Mouse (Mus musculus): ENCODE measurements around the gene Get4. TPM values are rescaled to one million over a fixed set of nuclear protein-coding genes. Genes with fewer than 3 reads are reported as not detected.

Gene Get4
- polyA plus RNA-seq, 1 experiment from 2014 or later = 144 TPM

DNA sequence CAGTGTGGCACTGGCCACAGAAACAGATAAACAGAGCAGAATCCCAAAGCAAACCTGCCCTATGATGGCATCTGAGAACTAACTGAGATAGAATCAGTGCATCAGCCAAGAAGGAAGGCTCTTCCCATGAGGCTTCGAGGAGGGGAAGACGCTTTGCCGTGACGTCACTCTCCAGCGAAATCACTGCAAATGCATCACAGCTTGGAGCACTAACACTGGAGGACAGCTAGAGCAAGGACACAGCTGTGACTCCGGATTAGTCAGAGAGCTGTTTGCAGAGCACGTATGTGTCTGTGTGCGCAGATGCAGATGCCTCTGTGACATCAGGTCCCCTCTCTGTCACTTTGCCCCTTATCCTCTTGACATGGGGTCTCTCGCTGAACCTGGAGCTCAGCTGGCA, 59.7 kb downstream of the Get4 start:
- no peaks in the 10 kb centered on the region for H3K9me3 ChIP-seq
- no peak for ATAC-seq (ENCODE audit: insufficient read depth, low FRiP score, low read depth)
- H3K4me2 ChIP-seq = no peak overlapping the region
- WGBS = 84% methylated on average over 9 of the region's 9 CpGs
- H3K36me3 ChIP-seq = no peaks in the 10 kb centered on the region
- no peaks in the 10 kb centered on the region for H3K4me1 ChIP-seq
- no peak overlapping the region for H3K4me3 ChIP-seq (replicated peaks)
- H3K27me3 ChIP-seq (replicated peaks) = no peaks in the 10 kb centered on the region
- no peak overlapping the region for H3K27ac ChIP-seq
- H3K9ac ChIP-seq = no peak overlapping the region

- no peaks in the 10 kb centered on the region for H3K27me3 ChIP-seq (replicated peaks)
- no peak overlapping the region for H3K4me2 ChIP-seq
- 72% methylated on average over 9 of the region's 9 CpGs for WGBS
- H3K27ac ChIP-seq = no peak overlapping the region
- H3K4me1 ChIP-seq = peaks cover 9% of the 10 kb centered on the region; the same call in 1 of the 2 replicates
- no peak overlapping the region for H3K9ac ChIP-seq
- no peaks in the 10 kb centered on the region for H3K36me3 ChIP-seq
- no peak for ATAC-seq (ENCODE audit: insufficient read depth, low FRiP score, low read depth)
- no peak overlapping the region for H3K4me3 ChIP-seq (replicated peaks)
- H3K9me3 ChIP-seq = no peaks in the 10 kb centered on the region
Measured at GRCm38 (mm10) chr5:139313536-139313935, 61.4 kb downstream of the Get4 start.

- Histone ChIP-seq H3K9me3 (no peaks in the 10 kb centered on the region), H3K4me3 (replicated peaks) (no peak overlapping the region), H3K4me2 (no peak overlapping the region), H3K27ac (no peak overlapping the region), H3K36me3 (no peaks in the 10 kb centered on the region), H3K4me1 (peaks cover 9% of the 10 kb centered on the region; the same call in 1 of the 2 replicates), H3K9ac (no peak overlapping the region), H3K27me3 (replicated peaks) (no peaks in the 10 kb centered on the region)
- no peak for ATAC-seq (ENCODE audit: insufficient read depth, low FRiP score, low read depth)
- 75% methylated on average over 12 of the region's 12 CpGs for WGBS
Measured at GRCm38 (mm10) chr5:139314941-139315642, 63.0 kb downstream of the Get4 start.

GRCm38 (mm10) chr5:139316982-139317675, 65.0 kb downstream of the Get4 start:
- H3K9me3 ChIP-seq = no peaks in the 10 kb centered on the region
- no peak overlapping the region for H3K9ac ChIP-seq
- peak; percentile 90 for ATAC-seq (ENCODE audit: insufficient read depth, low FRiP score, low read depth)
- no peaks in the 10 kb centered on the region for H3K27me3 ChIP-seq (replicated peaks)
- no peaks in the 10 kb centered on the region for H3K36me3 ChIP-seq
- H3K4me2 ChIP-seq = no peak overlapping the region
- WGBS = 46% methylated on average over 6 of the region's 6 CpGs
- no peak overlapping the region for H3K4me3 ChIP-seq (replicated peaks)
- peaks cover 9% of the 10 kb centered on the region; the same call in 1 of the 2 replicates for H3K4me1 ChIP-seq
- H3K27ac ChIP-seq = peak overlapping the region; percentile 74

DNA sequence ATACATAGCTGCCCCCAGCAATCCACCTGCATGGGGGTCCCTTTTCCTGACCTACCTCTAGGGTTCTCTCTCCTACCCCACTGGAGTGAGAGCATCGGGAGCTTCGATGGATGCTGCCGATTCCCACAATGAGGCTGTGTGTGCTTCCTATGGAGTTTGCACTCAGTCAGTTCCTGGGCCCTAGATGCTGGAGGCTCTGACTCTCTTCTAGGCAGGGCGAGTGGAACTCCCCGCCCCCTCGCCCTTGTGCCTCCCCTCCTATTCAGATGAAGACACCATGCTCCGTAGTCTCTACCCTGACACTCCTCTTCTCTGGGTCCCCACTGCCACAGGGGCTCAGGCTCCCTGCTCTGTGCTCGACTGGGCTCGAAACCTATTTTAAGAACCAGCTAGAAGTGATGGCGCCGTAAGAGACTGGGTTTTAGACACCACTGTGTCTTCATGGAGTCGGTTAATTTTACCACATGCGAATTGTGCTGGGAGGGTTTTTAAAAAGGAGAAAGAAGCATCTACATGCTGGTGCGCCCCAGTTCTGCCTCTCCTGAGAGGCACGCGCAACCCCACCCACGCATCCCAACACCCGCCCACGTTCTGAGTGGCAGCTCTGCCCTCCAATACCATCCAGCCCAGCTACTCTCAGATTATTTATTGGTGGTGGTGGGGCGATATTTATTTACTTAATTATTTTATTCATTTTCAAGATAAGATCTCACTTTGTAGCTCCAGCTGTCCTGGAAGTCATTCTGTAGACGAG, 65.8 kb downstream of the Get4 start:
- Histone ChIP-seq H3K4me2 (no peak overlapping the region), H3K9me3 (no peaks in the 10 kb centered on the region)

More for the DNA sequence above, 65.8 kb downstream of the Get4 start:
- WGBS = 66% methylated on average over 21 of the region's 21 CpGs
- peak; percentile 16; the same call in 1 of the 2 replicates for ATAC-seq (ENCODE audit: insufficient read depth, low FRiP score, low read depth)
- no peak overlapping the region for H3K9ac ChIP-seq
- H3K27me3 ChIP-seq (replicated peaks) = no peaks in the 10 kb centered on the region
- H3K4me3 ChIP-seq (replicated peaks) = no peak overlapping the region
- H3K36me3 ChIP-seq = no peaks in the 10 kb centered on the region
- H3K4me1 ChIP-seq = peaks cover 9% of the 10 kb centered on the region; the same call in 1 of the 2 replicates
- peak overlapping the region; percentile 74 for H3K27ac ChIP-seq

Other genes starting within 250 kb of the Get4 start
- 23.4 and 25.4 TPM in 2 replicates for gene Prkar1b, start 102.3 kb upstream of the Get4 start, polyA plus RNA-seq (2015; fragmentation: Nextera tagmentation; extraction: Ambion mirVana)
- gene Dnaaf5, start 102.1 kb upstream of the Get4 start, polyA plus RNA-seq (2015; fragmentation: Nextera tagmentation; extraction: Ambion mirVana) = 5.9 and 7.5 TPM in 2 replicates
- 48.6 and 53.1 TPM in 2 replicates for gene Sun1, start 51.7 kb upstream of the Get4 start, polyA plus RNA-seq (2015; fragmentation: Nextera tagmentation; extraction: Ambion mirVana)
- 12.3 and 13.0 TPM in 2 replicates for gene Adap1, start 73.3 kb downstream of the Get4 start, polyA plus RNA-seq (2015; fragmentation: Nextera tagmentation; extraction: Ambion mirVana)
- gene Cox19, start 99.1 kb downstream of the Get4 start, polyA plus RNA-seq (2015; fragmentation: Nextera tagmentation; extraction: Ambion mirVana) = 109 and 115 TPM in 2 replicates
- gene Cyp2w1, start 100.3 kb downstream of the Get4 start, polyA plus RNA-seq (2015; fragmentation: Nextera tagmentation; extraction: Ambion mirVana) = 8.5 and 11.6 TPM in 2 replicates
- gene Gpr146, start 125.4 kb downstream of the Get4 start, polyA plus RNA-seq (2015; fragmentation: Nextera tagmentation; extraction: Ambion mirVana) = 2.7 and 3.3 TPM in 2 replicates
- 0.72 and 1.1 TPM in 2 replicates for gene C130050O18Rik, start 153.0 kb downstream of the Get4 start, polyA plus RNA-seq (2015; fragmentation: Nextera tagmentation; extraction: Ambion mirVana)
- gene Gper1, start 170.8 kb downstream of the Get4 start, polyA plus RNA-seq (2015; fragmentation: Nextera tagmentation; extraction: Ambion mirVana) = 2.0 and 2.7 TPM in 2 replicates
- 37.2 and 38.7 TPM in 2 replicates for gene 3110082I17Rik, start 208.2 kb downstream of the Get4 start, polyA plus RNA-seq (2015; fragmentation: Nextera tagmentation; extraction: Ambion mirVana)
- gene Zfand2a, start 232.2 kb downstream of the Get4 start, polyA plus RNA-seq (2015; fragmentation: Nextera tagmentation; extraction: Ambion mirVana) = 7.0 and 8.5 TPM in 2 replicates

All from stomach, embryonic 15.5 days (tissue).